Mouse (Mus musculus) lung, postnatal 36 days (tissue): Measurements from ENCODE around the gene Actr1a.

Source experiments
- DNase-seq: peaks from one replicate; pipeline ENCODE4 v3.0.0; 2022; ENCODE audit warnings: mixed read lengths

The Actr1a gene

GRCm38 (mm10) chr19:46349550-46349949 is 46.0 kb downstream of the Actr1a start:
- DNase-seq: no peak

GRCm38 (mm10) chr19:46348761-46349458 is 46.6 kb downstream of the Actr1a start:
- peak; percentile 71 for DNase-seq

GRCm38 (mm10) chr19:46347936-46348668 is 47.4 kb downstream of the Actr1a start:
- DNase-seq: peak; percentile 20

GRCm38 (mm10) chr19:46347146-46347545 is 48.4 kb downstream of the Actr1a start:
- no peak for DNase-seq

DNA sequence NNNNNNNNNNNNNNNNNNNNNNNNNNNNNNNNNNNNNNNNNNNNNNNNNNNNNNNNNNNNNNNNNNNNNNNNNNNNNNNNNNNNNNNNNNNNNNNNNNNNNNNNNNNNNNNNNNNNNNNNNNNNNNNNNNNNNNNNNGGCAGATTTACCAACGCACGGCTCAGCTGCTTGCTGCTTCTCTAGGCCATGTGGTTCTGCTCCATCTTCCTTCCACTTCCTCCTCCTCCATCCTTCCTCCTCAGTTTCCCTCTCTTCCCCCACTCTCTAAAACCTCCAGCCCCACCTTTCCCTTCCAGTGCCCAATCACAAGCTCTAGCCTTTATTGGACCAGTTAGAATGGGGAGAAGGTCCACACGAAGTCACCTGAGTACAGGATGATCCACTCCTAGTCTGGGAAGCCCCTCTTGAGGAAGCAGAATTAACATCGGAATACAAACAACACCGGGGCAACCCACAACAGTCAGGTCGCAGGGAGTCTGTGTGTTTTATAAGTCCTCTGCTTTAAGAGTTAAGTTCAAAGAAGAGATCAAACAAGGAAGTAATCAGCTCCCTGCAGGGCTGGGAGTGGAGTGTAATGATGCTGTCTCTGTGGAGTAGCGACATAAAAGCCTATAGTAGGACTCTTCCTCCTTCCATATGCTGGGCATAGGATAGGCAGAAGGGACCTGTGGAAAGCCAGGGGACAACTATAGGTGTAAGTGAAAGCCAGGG is 50.7 kb downstream of the Actr1a start:
- no peak for DNase-seq

- DNase-seq: peak; percentile 84
Measured at GRCm38 (mm10) chr19:46339287-46339971, 56.1 kb downstream of the Actr1a start.

GRCm38 (mm10) chr19:46338942-46339286 is 56.6 kb downstream of the Actr1a start:
- no peak for DNase-seq

DNA sequence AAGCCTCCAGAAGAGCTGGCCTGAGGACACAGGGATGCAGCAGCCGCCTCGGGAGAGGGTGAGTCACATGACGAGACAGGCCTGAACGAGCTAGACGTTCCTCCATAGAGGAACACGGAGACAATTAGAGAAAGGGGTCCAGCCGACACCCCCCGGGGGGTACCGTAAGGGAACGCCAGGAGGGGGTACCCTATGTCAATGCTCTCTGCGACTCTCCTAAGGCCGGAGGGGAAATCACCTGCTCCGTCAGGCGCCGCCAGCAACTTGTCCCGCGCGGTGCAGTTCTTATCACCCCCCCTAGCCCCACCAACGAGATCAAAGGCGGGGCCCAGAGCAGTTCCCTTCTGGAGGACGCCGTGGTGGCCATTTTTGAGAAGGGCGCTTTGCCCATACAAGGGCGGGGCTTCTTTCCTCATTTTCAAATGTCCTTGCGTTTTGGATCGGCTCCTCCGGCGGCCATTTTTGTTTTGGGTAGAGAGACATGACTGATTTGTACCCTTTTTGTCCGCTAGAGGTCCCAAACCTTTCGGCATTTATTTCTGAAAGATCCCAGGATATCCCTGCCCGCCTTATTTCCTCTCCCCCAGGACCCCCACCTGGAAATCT is 57.1 kb downstream of the Actr1a start, which contains the start of gene Cuedc2:
TSS of gene Cuedc2 (minus strand) at position 372 of the 606 bp plus-strand sequence.
- DNase-seq: peak; percentile 99

DNA sequence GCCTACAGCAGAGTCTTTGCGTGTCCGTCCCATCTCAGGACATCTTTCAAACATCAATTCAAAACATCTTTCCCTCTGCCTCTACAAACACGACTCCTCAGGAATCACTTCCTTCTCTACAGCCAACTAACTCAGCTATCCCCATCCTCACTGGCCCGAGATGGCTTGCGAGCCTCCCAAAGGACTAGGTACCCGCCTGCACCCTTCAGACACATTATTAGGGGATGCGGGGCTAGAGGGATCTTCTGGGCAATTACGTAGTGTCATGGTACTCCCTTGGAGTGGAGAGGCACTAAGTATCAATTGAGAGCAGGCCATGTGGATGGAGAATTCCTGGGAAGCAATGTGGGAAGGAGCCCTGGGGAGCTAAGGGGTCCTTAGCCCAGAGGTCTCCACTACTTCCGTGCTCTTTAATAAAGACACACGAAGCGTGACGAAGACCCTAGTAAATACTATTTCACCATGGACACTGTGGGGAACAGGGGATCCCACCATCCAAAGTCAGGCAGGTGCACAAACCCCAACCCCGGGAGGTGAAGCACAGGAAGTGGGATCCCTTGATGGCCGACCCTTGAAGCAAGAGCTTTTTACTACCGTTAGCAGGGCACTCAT is 57.7 kb downstream of the Actr1a start:
- DNase-seq: no peak

GRCm38 (mm10) chr19:46333906-46334305 is 61.6 kb downstream of the Actr1a start:
- no peak for DNase-seq

DNA sequence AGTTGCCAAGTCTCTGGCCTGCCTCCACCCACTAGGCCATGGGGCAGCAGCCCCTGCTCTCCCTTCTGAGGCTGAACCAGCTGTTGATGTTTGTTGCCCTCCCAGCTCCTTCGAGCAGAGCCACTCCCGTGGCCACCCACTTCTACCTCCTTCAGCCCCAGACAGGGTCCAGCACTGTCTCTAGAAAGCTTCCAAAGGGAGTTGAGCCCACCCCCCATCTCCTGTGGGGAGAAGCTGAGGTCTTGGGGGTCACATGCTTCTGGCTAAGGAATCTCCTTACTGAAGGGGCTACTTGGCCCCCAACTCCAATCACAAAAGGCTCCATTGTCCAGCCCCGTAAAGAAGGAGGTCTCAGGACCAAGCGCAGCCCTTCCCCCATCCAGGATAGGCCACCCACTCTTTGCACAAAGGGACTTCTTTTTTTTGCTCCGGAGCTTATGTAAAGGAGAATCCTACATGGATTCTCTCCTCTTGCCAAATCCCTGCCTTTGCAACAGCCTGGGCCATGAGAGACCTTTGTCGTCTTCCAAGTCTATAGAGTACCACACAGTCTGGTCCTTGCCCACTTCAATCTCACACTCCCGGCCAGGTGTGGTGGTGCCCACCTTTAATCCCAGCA is 62.7 kb downstream of the Actr1a start:
- DNase-seq: no peak

DNA sequence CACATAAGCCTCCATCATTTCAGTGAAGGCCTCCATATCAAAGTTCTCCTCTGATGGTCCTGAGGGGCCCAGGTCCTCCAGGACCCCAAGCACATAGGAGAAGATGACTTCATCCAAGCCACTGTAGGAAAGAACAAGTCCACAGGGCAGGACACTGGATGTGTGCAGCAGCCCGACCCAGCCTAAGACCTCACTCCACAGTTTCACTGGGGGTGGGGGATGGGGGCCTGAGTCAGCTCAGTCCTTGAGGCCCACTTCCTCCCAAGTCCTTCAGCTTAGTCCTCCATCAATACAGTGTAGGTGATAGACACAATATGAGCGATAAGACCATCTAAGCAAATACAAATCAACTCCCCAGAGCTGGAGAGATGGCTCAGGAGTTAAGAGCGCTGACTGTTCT is 63.6 kb downstream of the Actr1a start:
- DNase-seq: no peak

DNA sequence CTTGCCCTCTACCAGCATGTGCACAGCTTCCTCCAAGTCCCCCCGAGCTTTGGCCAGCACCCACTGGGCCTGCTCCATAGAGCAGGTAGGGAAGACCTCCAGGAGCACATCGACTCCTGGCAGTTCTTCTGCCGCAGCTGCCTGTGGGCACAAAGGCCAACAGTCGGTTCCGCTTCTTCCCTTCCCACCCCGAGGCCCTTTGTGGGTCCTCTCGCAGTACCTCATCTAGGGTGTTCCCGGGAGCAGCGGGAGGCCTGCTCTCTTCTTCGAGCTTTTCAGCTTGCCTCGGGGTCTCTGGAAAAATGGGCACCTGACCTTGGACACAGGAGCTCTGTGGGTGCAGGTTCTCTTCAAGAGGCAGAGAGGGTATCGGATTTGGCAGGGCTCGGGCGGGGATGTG is 64.2 kb downstream of the Actr1a start:
- DNase-seq: no peak

DNA sequence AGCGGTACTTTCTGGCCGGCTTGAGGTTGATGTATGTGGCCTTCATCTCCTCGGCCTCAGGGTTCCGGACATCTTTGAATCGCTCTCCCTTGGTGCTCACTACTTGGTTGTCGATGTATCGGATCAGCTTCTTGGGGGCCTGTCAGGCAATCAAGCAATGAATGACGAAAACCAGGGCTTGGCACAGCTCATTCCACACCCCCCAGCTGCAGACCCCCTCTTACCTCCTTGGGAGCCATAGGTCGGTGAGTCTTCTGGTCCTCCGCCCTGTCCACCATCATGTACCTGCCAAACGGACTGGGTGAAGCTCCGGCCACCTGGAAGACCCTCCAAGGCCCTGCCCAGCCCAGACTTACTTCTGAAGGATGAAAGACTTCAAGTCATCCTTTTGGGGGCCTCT is 64.9 kb downstream of the Actr1a start:
- no peak for DNase-seq

- DNase-seq: peak; percentile 91
Measured at GRCm38 (mm10) chr19:46329951-46330350, 65.6 kb downstream of the Actr1a start.

GRCm38 (mm10) chr19:46329031-46329641 is 66.4 kb downstream of the Actr1a start:
- peak; percentile 16 for DNase-seq

DNA sequence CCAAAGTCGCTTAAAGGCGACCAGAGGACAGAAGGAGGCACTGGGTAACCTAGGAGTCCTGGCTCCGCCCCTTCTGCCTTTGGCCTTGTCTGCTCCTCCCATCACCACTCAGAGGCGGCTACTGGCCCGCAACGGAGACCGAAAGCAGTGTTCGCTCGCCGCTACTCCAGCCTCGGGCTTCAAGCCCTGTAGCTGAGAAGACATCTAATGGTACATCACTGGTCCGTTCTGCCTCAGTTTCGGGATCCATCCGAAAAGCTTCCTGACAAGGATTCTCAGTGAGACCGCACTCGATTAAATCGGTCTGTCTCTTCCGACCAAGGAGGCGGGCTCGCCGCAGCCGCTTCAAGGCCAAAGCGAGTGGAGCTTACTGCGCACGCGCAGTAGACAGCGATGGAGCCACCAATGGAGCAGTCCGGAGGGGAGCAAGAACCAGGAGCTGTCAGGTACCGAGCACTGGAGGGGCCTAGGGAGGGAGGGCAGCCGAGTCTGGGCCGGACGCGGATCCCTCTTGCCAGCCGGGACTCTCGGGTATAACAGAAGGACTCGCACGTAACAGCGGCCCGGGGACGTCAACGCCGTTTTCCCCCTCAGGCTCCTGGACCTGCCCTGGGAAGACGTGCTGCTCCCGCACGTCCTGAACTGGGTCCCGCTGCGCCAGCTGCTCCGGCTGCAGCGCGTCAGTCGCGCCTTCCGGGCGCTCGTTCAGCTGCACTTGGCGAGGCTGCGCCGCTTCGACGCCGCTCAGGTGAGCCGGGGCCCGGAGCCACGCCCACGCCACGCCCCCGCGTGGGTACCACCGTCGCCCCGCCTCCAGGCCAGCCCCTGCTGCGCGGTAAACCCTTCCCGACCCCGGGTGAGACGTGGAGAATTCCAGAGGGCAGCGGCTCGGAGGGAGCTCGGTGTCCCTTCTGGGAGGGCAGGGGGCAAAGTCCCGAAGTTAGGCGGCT is 67.2 kb downstream of the Actr1a start, which contains the start of gene Fbxl15:
TSS of gene Fbxl15 (plus strand) at position 104 of the 950 bp plus-strand sequence.
- DNase-seq: peak; percentile 95

GRCm38 (mm10) chr19:46327531-46328064 is 68.0 kb downstream of the Actr1a start:
- no peak for DNase-seq
